Mouse (Mus musculus) kidney, postnatal 4 days (tissue): ENCODE measurements around the gene Optc.
A peak's percentile ranks its signal among the peaks of the same experiment; 100 is the strongest.

Experiments used
- DNase-seq, 2 experiments: peaks; one replicate each; pipeline ENCODE4 v3.0.0; 2021; ENCODE audit warnings: mixed read lengths in 2 of 2

The Optc gene

GRCm38 (mm10) chr1:133917456-133918087 is 9.8 kb upstream of the Optc start:
- peak; percentile 37 to 48 for DNase-seq

- peak; percentile 71 to 76 for DNase-seq
These were observed 8.0 kb upstream of the Optc start for GRCm38 (mm10) chr1:133915723-133916355.

GRCm38 (mm10) chr1:133915115-133915514 is 7.3 kb upstream of the Optc start:
- DNase-seq, result no peak

GRCm38 (mm10) chr1:133913018-133913417 is 5.2 kb upstream of the Optc start:
- DNase-seq, result no peak

- peak; percentile 82 to 83 for DNase-seq
These were observed 3.7 kb upstream of the Optc start for GRCm38 (mm10) chr1:133911456-133911855.

GRCm38 (mm10) chr1:133911008-133911407 is 3.2 kb upstream of the Optc start:
- no peak for DNase-seq

- DNase-seq, result no peak
These were observed 2.3 kb upstream of the Optc start for GRCm38 (mm10) chr1:133910108-133910507.

GRCm38 (mm10) chr1:133908659-133909575 is 1.1 kb upstream of the Optc start:
- DNase-seq, result peak; percentile 68 to 79

- DNase-seq, result no peak
These were observed 1.4 kb downstream of the Optc start for GRCm38 (mm10) chr1:133906420-133906819.

- DNase-seq, result no peak
These were observed 7.0 kb downstream of the Optc start for GRCm38 (mm10) chr1:133900825-133901224.

- no peak for DNase-seq
These were observed 8.7 kb downstream of the Optc start for GRCm38 (mm10) chr1:133899043-133899542.

- no peak for DNase-seq
These were observed 10.5 kb downstream of the Optc start for GRCm38 (mm10) chr1:133897293-133897692.

- DNase-seq, result peak; percentile 66 to 74
These were observed 16.3 kb downstream of the Optc start for GRCm38 (mm10) chr1:133891489-133891888.

- DNase-seq, result peak in 1 of 2 experiments; percentile 47
These were observed 17.7 kb downstream of the Optc start for GRCm38 (mm10) chr1:133889949-133890598.

GRCm38 (mm10) chr1:133887538-133888250 is 20.1 kb downstream of the Optc start:
- DNase-seq, result no peak

GRCm38 (mm10) chr1:133887044-133887443 is 20.8 kb downstream of the Optc start:
- DNase-seq, result peak in 1 of 2 experiments; percentile 54

GRCm38 (mm10) chr1:133886431-133886830 is 21.4 kb downstream of the Optc start:
- no peak for DNase-seq

- no peak for DNase-seq
These were observed 22.0 kb downstream of the Optc start for GRCm38 (mm10) chr1:133885811-133886210.

GRCm38 (mm10) chr1:133884746-133885145 is 23.1 kb downstream of the Optc start:
- no peak for DNase-seq

GRCm38 (mm10) chr1:133884090-133884489 is 23.7 kb downstream of the Optc start:
- DNase-seq, result no peak

- no peak for DNase-seq
These were observed 25.2 kb downstream of the Optc start for GRCm38 (mm10) chr1:133882283-133883217.
